Mouse (Mus musculus) left cerebral cortex, adult 2 months (tissue): ENCODE measurements around the gene Csnk2a2. TPM values are rescaled to one million over a fixed set of nuclear protein-coding genes. Genes with fewer than 3 reads are reported as not detected.
A peak's percentile ranks its signal among the peaks of the same experiment; 100 is the strongest.

Experiments used
- DNase-seq, 2 experiments: peaks; one replicate each; pipeline ENCODE4 v3.0.0; 2021 to 2022; ENCODE audit warnings: low spot score in 2 of 2, mixed read lengths in 1 of 2; ENCODE audit errors: extremely low spot score in 1 of 2
- H3K27ac ChIP-seq: fragments of 200-600 bp; 2 replicates; pipeline ENCODE4 v1.8.1; 2022
- H3K4me3 ChIP-seq: fragments of 200-600 bp; 2 replicates; pipeline ENCODE4 v1.8.1; 2022
- CTCF ChIP-seq: fragments of 200-600 bp; IDR thresholded peaks from 2 replicates; pipeline ENCODE4 v1.8.1; 2022; ENCODE audit warnings: antibody characterized with exemption, mild to moderate bottlenecking, moderate library complexity
- intact Hi-C: fragments of 180-260 bp; cut with DNase I; formaldehyde crosslinking; loops from one replicate; pipeline ENCODE4 v1.15.1; 2025
- total RNA-seq, 2 experiments: library from RNA; stranded (reverse); gene quantifications; 2 replicates each; pipeline ENCODE4 v1.2.3; 2021

The Csnk2a2 gene
- total RNA-seq, 2 experiments from 2014 or later: 71.6 to 86.2 TPM

GRCm38 (mm10) chr8:95434686-95435439, 55.0 kb downstream of the Csnk2a2 start, which contains the start of gene Cfap20:
Gene Cfap20, minus strand, starts transcription at chr8:95434869.
- peak within 1 kb of the TSS; percentile 85 for H3K4me3 ChIP-seq
- peak; percentile 99 to 100 for DNase-seq
- peak within 1 kb of the TSS; percentile 98 for H3K27ac ChIP-seq
- no peak for TF ChIP-seq CTCF
- intact Hi-C loops: loop anchor here (2.0 kb wide), 1 partner anchor 82 kb away; the partner anchor contains the start of gene Mmp15

GRCm38 (mm10) chr8:95434233-95434632, 55.6 kb downstream of the Csnk2a2 start:
- Histone ChIP-seq H3K4me3 (peak overlapping the region; percentile 85), H3K27ac (peak overlapping the region; percentile 98)
- intact Hi-C loops: loop anchor here (2.0 kb wide), 1 partner anchor 81 kb away; the partner anchor contains the start of gene Mmp15
- peak in 1 of 2 experiments; percentile 24 for DNase-seq
- no peak for TF ChIP-seq CTCF

- DNase-seq: no peak
- no peak for TF ChIP-seq CTCF
- intact Hi-C loops: no loop called here
- Histone ChIP-seq H3K27ac (0 out of 2 replicates have a peak overlapping the region, but pooled peaks have one; percentile 98), H3K4me3 (peak overlapping the region; percentile 85)
Observed at GRCm38 (mm10) chr8:95433124-95433523, 56.7 kb downstream of the Csnk2a2 start.

DNA sequence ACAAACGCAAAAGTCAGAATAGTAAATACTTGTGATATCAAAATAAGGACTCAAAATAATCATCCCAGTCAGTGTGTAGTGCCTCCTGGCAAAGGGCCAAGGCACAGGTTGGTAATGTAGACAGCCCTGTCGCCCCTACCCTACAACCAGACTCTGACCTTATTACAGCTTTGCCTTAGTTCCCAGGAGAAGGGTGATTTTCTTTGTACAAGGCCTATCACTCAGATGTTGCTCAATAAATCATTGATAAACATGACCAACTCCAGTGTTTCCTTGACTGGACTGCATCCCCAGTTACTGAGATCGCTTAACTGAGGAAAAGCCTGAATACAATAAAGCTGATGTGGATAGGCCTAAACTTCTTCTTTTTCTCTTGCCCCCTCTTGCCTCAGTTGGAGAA, 57.4 kb downstream of the Csnk2a2 start:
- peak overlapping the region; percentile 85 for H3K4me3 ChIP-seq
- TF ChIP-seq CTCF: no peak
- intact Hi-C loops: no loop called here
- no peak overlapping the region for H3K27ac ChIP-seq
- no peak for DNase-seq

DNA sequence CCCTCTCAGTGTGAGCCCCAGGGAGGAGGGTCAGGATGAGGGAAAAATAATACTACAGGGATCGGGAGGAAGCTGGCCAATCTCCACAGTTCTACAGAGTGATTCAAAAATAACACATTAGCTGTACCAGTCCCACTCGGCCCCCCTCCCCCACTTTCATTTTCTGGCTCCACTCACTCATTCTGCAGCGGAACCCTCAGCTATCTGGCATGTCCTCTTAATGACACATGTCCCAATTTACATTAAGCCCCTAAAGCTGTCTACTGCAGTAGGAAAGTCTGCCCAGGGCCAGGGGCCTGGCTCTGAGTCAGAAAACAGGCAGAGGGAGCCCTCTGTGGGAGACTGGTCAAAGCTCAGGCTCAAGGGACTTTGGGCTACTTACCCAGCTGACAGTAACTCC, 59.9 kb downstream of the Csnk2a2 start:
- Histone ChIP-seq H3K27ac (no peak overlapping the region), H3K4me3 (0 out of 2 replicates have a peak overlapping the region, but pooled peaks have one; percentile 2)
- intact Hi-C loops: no loop called here
- peak; percentile 44 for TF ChIP-seq CTCF
- peak in 1 of 2 experiments; percentile 49 for DNase-seq

GRCm38 (mm10) chr8:95427594-95428535, 62.0 kb downstream of the Csnk2a2 start:
- intact Hi-C loops: no loop called here
- Histone ChIP-seq H3K27ac (peak overlapping the region; percentile 63), H3K4me3 (no peak overlapping the region)
- peak; percentile 75 for TF ChIP-seq CTCF
- peak; percentile 50 to 60 for DNase-seq

GRCm38 (mm10) chr8:95426781-95427281, 63.0 kb downstream of the Csnk2a2 start:
- Histone ChIP-seq H3K27ac (peak overlapping the region; percentile 63), H3K4me3 (no peak overlapping the region)
- no peak for DNase-seq
- no peak for TF ChIP-seq CTCF
- intact Hi-C loops: no loop called here

- no peak overlapping the region for H3K27ac ChIP-seq
- intact Hi-C loops: no loop called here
- no peak overlapping the region for H3K4me3 ChIP-seq
- TF ChIP-seq CTCF: no peak
- no peak for DNase-seq
Observed at GRCm38 (mm10) chr8:95424682-95425081, 65.2 kb downstream of the Csnk2a2 start.

DNA sequence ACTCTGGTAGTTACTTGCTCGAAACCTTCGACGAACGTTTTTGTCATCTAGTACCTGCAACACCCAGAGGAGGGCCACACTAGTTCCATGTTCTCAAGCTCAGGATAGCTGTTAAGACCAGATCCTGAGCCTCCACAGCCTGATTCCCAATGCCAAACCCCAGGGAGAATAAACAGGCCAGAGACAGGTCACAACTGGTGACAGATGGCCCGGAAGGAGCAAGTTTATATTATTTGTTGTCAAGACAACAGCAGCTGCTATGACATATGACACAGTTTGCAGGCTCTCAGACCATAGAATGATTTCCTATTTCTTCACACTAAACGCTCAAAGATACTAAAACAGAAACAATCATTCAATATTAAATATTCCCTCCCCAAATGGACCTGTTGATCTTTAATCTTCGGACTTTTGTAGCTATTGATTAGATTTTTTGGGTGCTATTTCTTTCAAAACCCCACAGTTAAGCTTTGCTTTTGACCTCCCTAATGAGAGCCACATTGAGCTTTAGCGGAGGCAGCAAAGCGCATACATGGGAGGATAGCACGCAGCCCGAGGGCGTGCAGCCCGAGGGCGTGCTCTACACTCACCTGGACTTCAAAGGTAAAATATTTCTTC, 67.5 kb downstream of the Csnk2a2 start:
- Histone ChIP-seq H3K4me3 (no peak overlapping the region), H3K27ac (no peak overlapping the region)
- TF ChIP-seq CTCF: no peak
- no peak for DNase-seq
- intact Hi-C loops: no loop called here

DNA sequence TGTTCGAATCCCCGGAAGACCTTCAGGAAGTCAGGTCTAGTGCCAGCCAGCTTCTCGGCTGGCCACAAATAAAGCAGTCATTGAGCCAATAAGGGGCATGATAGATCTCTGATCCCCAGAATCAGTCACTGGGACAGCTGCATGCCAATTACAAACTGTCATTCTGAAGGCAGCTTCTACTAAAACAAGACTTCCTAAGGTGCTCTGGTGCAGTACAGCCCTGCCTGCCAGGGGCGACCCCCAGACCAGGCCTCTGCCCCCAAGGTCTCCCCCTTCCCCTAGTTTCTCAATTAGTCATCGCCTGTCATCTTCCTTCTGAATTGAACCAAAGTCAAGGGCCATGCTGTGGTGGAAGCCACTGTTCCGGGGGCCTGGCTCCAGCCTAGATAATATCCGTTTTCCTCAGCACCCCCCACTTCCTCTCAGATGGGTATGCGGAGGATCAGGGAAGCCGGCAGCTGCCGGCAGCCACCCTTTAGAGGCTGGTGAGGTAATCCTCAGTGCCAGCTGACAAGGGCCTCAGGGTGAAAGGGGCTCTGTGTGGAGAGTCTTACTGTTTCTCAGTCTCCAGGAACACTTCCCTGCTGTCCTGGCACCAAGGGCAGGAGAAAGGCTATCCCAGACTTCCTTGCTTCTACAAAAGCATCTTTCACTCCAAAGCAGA, 78.4 kb downstream of the Csnk2a2 start:
- TF ChIP-seq CTCF: no peak
- intact Hi-C loops: no loop called here
- H3K4me3 ChIP-seq: no peak overlapping the region
- H3K27ac ChIP-seq: no peak overlapping the region
- DNase-seq: no peak

DNA sequence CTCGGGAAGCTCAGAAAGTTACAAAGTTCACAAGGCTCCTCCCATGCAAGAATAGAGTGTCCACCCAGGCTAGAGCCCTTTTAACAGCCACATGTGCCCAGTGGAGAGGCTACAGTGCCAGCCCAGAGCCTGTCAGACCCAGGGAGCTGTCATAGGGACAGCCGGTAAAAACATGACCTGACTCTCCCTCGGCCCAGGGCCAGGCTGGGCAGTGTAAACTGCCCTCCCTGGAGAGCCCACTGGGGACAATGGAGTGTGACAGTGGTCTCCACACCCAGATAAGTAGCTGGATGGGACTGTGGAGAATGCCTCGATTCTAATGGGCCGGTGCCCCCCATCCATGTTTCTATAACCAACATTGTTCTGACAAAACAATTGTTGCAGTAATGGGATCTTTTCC, 80.3 kb downstream of the Csnk2a2 start:
- DNase-seq: no peak
- no peak overlapping the region for H3K27ac ChIP-seq
- TF ChIP-seq CTCF: no peak
- intact Hi-C loops: no loop called here
- no peak overlapping the region for H3K4me3 ChIP-seq
